Mouse (Mus musculus): ENCODE measurements around the gene Gatad2b. TPM values are rescaled to one million over a fixed set of nuclear protein-coding genes. Genes with fewer than 3 reads are reported as not detected.
"Not testable (repeated sequence)": the region's sequence is repeated elsewhere in the genome, so short reads cannot be mapped to it uniquely, and the experiment has no call there.

Gatad2b gene
- 10 to 100 TPM; 58.3 to 59.4 TPM for total RNA-seq (2021)
- long read RNA-seq, experiment 1, partial matches to known transcripts, result 0 of 6 reads
- long read RNA-seq, experiment 1, other reads (novel, unspliced or antisense), result 6 of 6 reads
- long read RNA-seq, experiment 2, full-length matches to known transcripts, result 1 of 2 reads
- long read RNA-seq, experiment 2, partial matches to known transcripts, result 0 of 2 reads
- long read RNA-seq, experiment 2, other reads (novel, unspliced or antisense), result 1 of 2 reads

DNA sequence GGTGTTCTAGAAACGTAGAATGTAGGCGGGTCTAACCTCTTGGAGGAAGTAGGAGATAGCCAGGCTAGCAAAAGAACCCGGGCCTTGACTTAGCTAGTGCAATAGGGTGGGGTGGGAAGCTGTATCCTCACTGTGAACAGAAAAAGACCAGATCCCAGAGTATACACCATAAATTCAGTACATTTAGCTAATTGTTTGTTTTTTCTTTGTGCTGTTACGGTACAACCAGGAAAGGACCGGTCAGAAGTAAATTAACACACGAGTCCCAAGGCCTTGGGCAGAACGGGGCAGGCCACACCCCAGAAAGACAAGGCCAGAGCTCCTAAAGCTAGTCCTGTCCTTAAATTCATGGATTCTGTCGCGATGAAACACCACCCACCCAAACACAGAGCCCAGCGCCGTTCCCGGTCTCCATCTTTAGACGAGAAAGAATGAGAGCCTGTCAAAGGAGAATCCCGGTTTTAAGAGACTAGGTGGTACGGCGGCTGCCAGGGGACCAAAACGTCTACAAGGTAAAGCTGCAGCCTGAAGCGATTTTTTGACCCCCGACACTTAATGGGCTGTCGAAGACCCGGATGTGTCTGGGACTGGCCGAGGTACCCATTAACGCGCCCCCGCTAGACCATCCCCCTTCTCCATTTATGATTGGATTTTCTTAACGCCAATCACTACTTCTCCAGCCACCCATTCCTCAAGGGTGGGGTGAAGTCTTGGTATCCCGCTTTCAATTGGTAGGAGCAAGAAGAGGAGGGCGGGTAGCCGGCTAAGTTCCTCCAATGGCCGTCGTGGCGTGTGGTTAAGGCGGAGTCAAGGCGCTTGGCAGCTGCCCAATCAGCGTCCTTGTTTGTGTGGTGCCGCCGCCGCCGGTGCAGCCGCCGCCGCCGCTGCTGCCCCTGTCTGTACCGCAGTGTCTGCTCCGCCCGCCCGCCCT lies at the start of gene Gatad2b:
Gene Gatad2b, plus strand, starts transcription at position 834 of the 931 bp plus-strand sequence.
- peak; percentile 100 for DNase-seq (ENCODE audit: low spot score)

GRCm38 (mm10) chr3:90245406-90245805 lies 47.6 kb upstream of the Gatad2b start:
- no peak for DNase-seq (ENCODE audit: low spot score)

GRCm38 (mm10) chr3:90247630-90247959 lies 45.4 kb upstream of the Gatad2b start:
- no peak for DNase-seq (ENCODE audit: low spot score)

DNA sequence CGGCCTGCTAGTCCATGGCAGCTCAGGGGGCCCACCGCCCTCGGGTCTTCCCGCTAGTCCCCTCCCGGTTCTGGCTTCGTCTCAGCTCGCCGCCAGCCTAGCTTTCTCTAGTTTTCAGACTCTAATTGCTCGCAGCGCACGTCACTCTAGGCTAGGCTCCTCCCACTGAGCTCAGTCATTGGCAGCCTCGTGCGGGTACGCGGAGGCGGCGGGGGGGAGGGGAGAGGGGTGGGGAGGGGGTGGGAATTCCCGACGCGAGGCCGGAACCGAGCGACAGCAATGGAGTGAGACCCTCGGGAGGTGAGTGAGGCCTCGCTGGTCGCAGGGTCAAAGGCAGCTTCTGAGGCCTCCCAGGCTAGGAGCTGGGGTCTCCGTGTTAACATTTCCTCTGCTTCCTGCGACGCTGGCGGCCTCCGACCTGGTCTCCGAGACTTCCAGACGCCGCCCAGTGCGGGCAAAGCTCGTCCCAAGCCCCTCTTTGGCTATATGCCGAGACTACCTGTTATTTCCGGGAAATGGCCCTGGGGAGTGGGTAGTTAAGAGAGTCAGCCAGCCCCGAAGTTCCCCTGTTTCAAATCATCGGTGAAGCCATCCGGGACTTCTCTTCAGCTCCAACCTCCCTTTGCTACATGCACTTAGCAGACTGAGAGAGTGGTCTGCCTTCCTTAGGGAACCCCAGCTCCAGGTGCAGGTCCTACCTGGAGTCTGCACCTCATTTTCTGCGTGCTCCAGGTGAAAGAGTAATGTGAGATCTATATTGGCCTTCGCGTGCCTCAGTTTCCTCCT lies 44.8 kb upstream of the Gatad2b start, which contains the start of gene Slc39a1:
Gene Slc39a1, plus strand, starts transcription at position 213 of the 786 bp plus-strand sequence.
- DNase-seq (ENCODE audit: low spot score), result peak; percentile 95

DNA sequence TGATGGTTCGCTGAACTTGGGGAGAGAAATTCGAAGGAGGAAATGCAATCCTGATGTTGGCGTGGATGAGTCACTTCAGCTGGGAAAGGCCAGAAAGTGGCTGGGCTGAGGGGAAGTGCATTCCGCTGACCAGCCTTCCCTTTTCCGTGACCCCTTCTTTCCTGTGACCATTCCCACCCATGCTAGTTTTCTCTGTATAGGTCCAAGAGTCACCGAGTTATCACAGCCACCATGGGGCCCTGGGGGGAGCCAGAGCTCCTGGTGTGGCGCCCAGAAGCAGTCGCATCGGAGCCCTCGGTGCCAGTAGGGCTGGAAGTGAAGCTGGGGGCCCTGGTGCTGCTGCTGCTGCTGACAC lies 44.3 kb upstream of the Gatad2b start:
- peak; percentile 25 for DNase-seq (ENCODE audit: low spot score)

GRCm38 (mm10) chr3:90250791-90251190 lies 42.2 kb upstream of the Gatad2b start:
- DNase-seq (ENCODE audit: low spot score), result no peak

- DNase-seq (ENCODE audit: low spot score), result not testable (repeated sequence)
Measured at GRCm38 (mm10) chr3:90251731-90252226, 41.2 kb upstream of the Gatad2b start.

DNA sequence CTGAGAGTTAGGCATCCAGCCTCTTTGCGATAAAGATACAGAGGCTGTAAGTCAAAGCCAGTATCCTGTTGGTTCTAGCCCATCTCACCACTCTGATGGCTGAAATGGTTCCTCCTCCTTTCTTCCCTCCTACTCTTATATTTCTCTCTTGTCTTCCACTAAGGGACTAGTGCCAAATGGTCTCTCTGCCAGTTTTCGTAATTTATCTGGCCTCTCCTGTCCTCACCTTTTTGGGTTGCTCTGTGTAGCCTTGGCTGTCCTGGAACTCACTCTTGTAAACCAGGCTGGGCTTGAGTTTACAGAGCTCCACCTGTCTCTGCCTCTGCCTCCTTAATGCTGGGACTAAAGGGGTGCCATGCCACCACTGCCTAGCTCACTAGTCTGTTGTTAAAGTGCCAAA lies 40.3 kb upstream of the Gatad2b start:
- DNase-seq (ENCODE audit: low spot score), result not testable (repeated sequence)

DNA sequence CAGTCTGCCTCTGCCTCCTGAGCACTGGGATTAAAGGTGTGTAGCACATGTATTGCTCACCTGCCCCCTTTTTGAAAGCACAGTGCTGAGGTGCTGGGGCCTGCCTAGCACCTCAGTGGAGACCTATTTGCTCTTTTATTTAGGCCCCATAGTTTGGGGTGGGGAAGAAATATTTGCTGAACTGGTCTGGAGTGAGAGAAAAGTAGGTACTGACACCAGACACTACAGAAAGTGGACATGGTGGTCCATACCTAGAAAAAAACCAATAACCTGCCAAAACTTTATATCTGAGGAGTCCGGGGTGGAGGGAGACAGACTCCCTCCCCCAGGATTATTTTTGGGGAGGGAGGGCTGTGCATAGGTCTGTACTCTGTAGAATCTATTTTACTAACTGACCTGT lies 39.8 kb upstream of the Gatad2b start:
- DNase-seq (ENCODE audit: low spot score), result not testable (repeated sequence)

DNA sequence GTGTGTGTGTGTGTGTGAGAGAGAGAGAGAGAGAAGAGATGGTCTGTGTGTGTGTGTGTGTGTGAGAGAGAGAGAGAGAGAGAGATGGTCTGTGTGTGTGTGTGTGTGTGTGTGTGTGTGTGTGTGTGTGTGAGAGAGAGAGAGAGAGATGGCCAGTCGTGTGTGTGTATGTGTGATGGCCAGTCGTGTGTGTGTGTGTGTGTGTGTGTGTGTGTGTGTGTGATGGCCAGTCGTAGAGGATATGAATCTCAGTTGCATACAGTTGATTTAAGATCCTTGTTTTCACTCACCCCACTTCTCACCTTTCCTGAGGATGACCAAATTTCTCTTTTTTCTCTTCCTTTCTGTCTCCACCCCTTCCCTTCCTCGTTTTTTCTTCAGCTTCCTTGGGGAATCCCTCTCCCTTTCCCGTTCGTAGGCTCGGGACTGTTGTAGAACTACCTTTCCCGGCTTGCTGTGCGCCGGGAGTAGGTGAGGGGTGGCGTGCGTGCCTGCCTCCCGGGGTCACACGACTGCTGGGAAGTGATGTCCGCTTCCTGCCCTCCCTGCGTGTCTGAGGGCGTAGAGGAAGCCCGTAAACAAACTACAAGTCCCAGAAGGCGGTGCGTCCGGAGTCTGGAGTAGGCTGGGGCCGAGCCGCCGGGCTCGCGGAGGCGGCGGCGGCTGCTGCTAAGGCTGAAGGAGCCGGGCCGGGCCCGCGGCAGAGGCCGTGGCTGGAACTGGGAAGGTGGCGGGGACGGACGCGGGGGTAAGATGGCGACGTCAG lies 39.1 kb upstream of the Gatad2b start, which contains the start of gene Crtc2:
Gene Crtc2, plus strand, starts transcription at position 511 of the 766 bp plus-strand sequence.
- DNase-seq (ENCODE audit: low spot score), result peak; percentile 97

- no peak for DNase-seq (ENCODE audit: low spot score)
Measured at GRCm38 (mm10) chr3:90254419-90255193, 38.4 kb upstream of the Gatad2b start.

DNA sequence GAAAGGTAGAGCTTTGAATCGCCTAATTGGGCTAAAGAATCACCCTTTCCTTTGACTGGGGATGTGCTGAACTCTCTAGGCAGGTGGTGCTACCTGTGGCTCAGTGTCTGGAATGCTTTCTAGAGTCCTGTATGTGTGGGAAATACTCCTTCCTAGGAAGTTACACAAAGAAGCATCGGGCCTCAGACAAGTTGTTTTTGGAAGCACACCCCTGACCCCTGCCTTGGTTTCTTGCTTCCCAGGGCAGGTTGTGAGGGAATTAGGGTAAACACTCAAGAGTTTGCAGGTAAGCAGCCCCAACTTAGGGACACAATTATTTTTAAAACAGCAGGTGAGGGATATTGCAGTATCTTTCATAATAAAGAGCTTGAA lies 37.8 kb upstream of the Gatad2b start:
- DNase-seq (ENCODE audit: low spot score), result no peak

DNA sequence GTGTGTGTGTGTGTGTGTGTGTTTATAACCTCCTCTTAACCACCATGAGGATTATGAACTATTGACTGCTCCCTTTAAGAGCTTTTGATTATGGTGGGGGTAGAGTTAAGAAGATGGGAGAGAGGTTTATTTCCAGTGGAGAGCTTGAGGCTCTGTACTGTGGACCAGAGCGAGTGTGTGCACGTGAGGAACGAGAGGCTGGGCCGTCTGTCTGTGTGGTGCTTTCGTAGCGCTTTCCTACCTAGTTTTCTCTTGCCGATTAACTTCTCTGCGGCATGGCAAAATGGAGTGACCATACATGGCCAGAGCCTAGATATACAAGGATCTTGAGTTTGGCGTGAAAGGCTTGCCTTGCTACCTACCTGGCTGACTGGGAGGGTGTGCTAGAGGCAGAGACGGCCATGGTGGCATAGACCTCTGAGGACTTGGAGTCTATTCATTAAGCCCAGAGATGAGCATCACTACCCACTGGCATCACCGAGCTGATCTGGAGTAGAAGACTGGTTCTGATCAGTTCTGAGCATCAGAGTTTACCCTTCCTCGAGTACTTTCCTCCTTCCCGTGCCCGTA lies 37.1 kb upstream of the Gatad2b start:
- no peak for DNase-seq (ENCODE audit: low spot score)

DNA sequence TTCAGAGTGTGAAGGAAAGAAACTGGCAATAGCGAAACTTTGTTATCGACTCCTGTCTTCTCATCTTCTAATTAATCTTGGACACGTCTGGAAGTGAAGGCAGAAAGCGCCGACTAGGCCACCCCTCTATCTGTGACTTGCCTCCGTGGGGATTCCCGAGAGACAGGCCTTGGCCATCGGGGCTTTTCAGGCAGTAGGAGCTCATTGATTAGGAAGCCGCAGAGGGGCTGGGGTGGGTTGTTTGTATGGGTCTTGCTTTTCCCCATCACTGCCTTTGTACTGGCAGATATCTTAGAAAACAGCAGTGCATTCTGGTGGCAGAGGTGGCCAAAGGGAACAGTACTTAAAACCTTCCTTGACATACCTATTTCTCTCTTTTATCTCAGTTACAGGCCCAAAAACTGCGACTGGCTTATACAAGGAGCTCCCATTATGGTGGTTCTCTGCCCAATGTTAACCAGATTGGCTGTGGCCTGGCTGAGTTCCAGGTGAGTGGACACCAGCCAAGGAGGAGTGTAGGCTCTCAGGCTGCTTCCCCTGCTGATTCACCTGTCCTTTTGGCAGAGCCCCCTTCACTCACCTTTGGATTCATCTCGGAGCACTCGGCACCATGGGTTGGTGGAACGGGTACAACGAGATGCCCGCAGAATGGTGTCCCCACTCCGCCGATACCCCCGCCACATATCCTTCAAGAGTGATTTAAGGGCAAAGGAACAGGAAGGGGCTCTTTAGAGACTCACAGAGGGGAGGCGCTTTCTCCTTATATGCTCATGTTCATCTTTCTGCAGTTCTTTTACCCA lies 36.0 kb upstream of the Gatad2b start:
- DNase-seq (ENCODE audit: low spot score), result no peak

- DNase-seq (ENCODE audit: low spot score), result no peak
Measured at GRCm38 (mm10) chr3:90258521-90258920, 34.5 kb upstream of the Gatad2b start.

DNA sequence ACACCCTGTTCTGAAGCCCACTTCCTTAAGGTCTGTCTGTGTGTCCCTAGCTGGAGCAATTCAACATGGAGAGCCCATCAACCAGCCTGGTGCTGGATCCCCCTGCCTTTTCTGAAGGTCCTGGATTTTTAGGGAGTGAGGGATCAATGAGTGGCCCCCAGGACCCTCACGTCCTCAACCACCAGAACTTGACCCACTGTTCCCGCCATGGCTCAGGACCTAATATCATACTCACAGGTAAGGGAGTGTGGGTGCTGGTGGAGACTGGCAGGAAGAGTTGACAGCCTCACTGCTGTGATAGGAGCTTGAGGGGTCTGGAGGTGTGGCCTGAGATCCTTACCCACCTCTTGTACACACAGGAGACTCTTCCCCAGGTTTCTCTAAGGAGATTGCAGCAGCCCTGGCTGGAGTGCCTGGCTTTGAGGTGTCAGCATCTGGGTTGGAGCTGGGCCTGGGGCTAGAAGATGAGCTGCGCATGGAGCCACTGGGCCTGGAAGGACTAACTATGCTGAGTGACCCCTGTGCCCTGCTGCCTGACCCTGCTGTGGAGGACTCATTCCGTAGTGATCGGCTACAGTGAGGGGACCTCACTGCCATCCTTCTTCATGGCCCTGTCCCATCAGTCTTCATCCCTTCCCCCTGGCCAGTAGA lies 29.7 kb upstream of the Gatad2b start:
- no peak for DNase-seq (ENCODE audit: low spot score)

- no peak for DNase-seq (ENCODE audit: low spot score)
Measured at GRCm38 (mm10) chr3:90264687-90265033, 28.3 kb upstream of the Gatad2b start.

Data from gastrocnemius, adult 18-20 months (tissue).